Mouse (Mus musculus) neural tube, embryonic 14.5 days (tissue): ENCODE results near the gene Tmem132a. TPM values are rescaled to one million over a fixed set of nuclear protein-coding genes. Genes with fewer than 3 reads are reported as not detected.

Source experiments
- ATAC-seq: fragments of 200-750 bp; cut with Nextera tagmentation; 2 replicates; pipeline ENCODE4 v1.8.0; 2017; ENCODE audit warnings: low read depth, mild to moderate bottlenecking, moderate TSS enrichment, moderate library complexity
- H3K27ac ChIP-seq: fragments of 300-500 bp; sonication (generic); 2 replicates; pipeline ENCODE4 v1.5.1; 2014; ENCODE audit warnings: low read depth, mild to moderate bottlenecking, control low read depth, low read length, moderate library complexity, mixed read lengths
- H3K27me3 ChIP-seq: fragments of 300-500 bp; sonication (generic); 2 replicates; pipeline ENCODE4 v1.6.1; 2014; ENCODE audit warnings: low read length; ENCODE audit not compliant: control insufficient read depth, insufficient read depth
- H3K36me3 ChIP-seq: fragments of 300-500 bp; sonication (generic); 2 replicates; pipeline ENCODE4 v1.6.1; 2014; ENCODE audit warnings: low read length, mixed read lengths; ENCODE audit not compliant: control insufficient read depth, insufficient read depth
- H3K4me1 ChIP-seq: fragments of 300-500 bp; sonication (generic); 2 replicates; pipeline ENCODE4 v1.6.1; 2014; ENCODE audit warnings: low read length; ENCODE audit not compliant: control insufficient read depth, insufficient read depth
- H3K4me2 ChIP-seq: fragments of 300-500 bp; sonication (generic); 2 replicates; pipeline ENCODE4 v1.6.1; 2014; ENCODE audit warnings: mild to moderate bottlenecking, low read depth, low read length, control low read depth
- H3K4me3 ChIP-seq: fragments of 300-500 bp; sonication (generic); 2 replicates; pipeline ENCODE4 v1.5.1; 2014; ENCODE audit warnings: low read depth, low read length, control low read depth, mixed read lengths
- H3K9ac ChIP-seq: fragments of 300-500 bp; sonication (generic); replicated peaks from 2 replicates; pipeline ENCODE4 v1.6.1; 2014; ENCODE audit warnings: low read depth, mild to moderate bottlenecking, control low read depth, low read length, mixed read lengths
- H3K9me3 ChIP-seq: fragments of 300-500 bp; sonication (generic); 2 replicates; pipeline ENCODE4 v1.6.1; 2016; ENCODE audit warnings: low read length; ENCODE audit not compliant: control insufficient read depth
- WGBS: fragments of 180-500 bp; shearing (Covaris S2); extraction: QIAGEN DNeasy Blood & Tissue Kit; methylation state at CpG from one replicate; pipeline ENCODE4 v1.1.7; 2014; 5-methylcytosine and 5-hydroxymethylcytosine counted together
- polyA plus RNA-seq: library from polyadenylated mRNA; unstranded; fragments of >200 nt; fragmentation: Nextera tagmentation; extraction: Ambion mirVana; gene quantifications from 2 replicates; pipeline ENCODE4 v1.2.1, GENCODE M21; 2014

The Tmem132a gene
- polyA plus RNA-seq, 1 experiment from 2014 or later, result 132 TPM

- no peak overlapping the region for H3K9ac ChIP-seq
- H3K4me3 ChIP-seq, result no peak overlapping the region
- no peaks in the 10 kb centered on the region for H3K27me3 ChIP-seq
- no peaks in the 10 kb centered on the region for H3K9me3 ChIP-seq
- no peak overlapping the region for H3K4me2 ChIP-seq
- H3K27ac ChIP-seq, result no peak overlapping the region
- H3K36me3 ChIP-seq, result no peaks in the 10 kb centered on the region
- H3K4me1 ChIP-seq, result no peaks in the 10 kb centered on the region
- WGBS, result 92% methylated on average over 6 of the region's 6 CpGs
- ATAC-seq, result no peak
These were observed 58.3 kb downstream of the Tmem132a start for GRCm38 (mm10) chr19:10811471-10811870.

GRCm38 (mm10) chr19:10810176-10810492 is 59.6 kb downstream of the Tmem132a start:
- 63% methylated on average over 4 of the region's 4 CpGs for WGBS
- Histone ChIP-seq H3K4me3 (no peak overlapping the region), H3K4me2 (no peak overlapping the region), H3K36me3 (no peaks in the 10 kb centered on the region), H3K27me3 (no peaks in the 10 kb centered on the region), H3K9me3 (no peaks in the 10 kb centered on the region), H3K4me1 (no peaks in the 10 kb centered on the region), H3K27ac (no peak overlapping the region), H3K9ac (no peak overlapping the region)
- no peak; the same call in 1 of the 2 replicates for ATAC-seq

GRCm38 (mm10) chr19:10809428-10810175 is 60.1 kb downstream of the Tmem132a start:
- H3K9ac ChIP-seq, result no peak overlapping the region
- 79% methylated on average over 11 of the region's 11 CpGs for WGBS
- H3K4me1 ChIP-seq, result no peaks in the 10 kb centered on the region
- no peak; the same call in 1 of the 2 replicates for ATAC-seq
- no peak overlapping the region for H3K4me2 ChIP-seq
- no peaks in the 10 kb centered on the region for H3K9me3 ChIP-seq
- no peaks in the 10 kb centered on the region for H3K27me3 ChIP-seq
- H3K4me3 ChIP-seq, result no peak overlapping the region
- no peaks in the 10 kb centered on the region for H3K36me3 ChIP-seq
- no peak overlapping the region for H3K27ac ChIP-seq

GRCm38 (mm10) chr19:10808524-10809233 is 61.1 kb downstream of the Tmem132a start:
- H3K4me1 ChIP-seq, result no peaks in the 10 kb centered on the region
- no peaks in the 10 kb centered on the region for H3K9me3 ChIP-seq
- no peak overlapping the region for H3K27ac ChIP-seq
- no peaks in the 10 kb centered on the region for H3K27me3 ChIP-seq
- no peak overlapping the region for H3K4me3 ChIP-seq
- 91% methylated on average over 12 of the region's 12 CpGs for WGBS
- H3K36me3 ChIP-seq, result no peaks in the 10 kb centered on the region
- no peak overlapping the region for H3K9ac ChIP-seq
- no peak for ATAC-seq
- no peak overlapping the region for H3K4me2 ChIP-seq

Other genes with a start within 250 kb of the Tmem132a start
- 1.2 and 1.7 TPM in 2 replicates for gene Vwce, start 235.7 kb downstream of the Tmem132a start, polyA plus RNA-seq
- not detected in 2 replicates for gene Pga5, start 191.9 kb downstream of the Tmem132a start, polyA plus RNA-seq
- 23.1 and 31.1 TPM in 2 replicates for gene Vps37c, start 181.2 kb downstream of the Tmem132a start, polyA plus RNA-seq
- gene Cd5, start 130.9 kb downstream of the Tmem132a start, polyA plus RNA-seq, result 0.44 TPM in 1 of 2 replicates, not detected in the other
- not detected in 2 replicates for gene Cd6, start 39.9 kb downstream of the Tmem132a start, polyA plus RNA-seq
- gene Slc15a3, start 30.2 kb downstream of the Tmem132a start, polyA plus RNA-seq, result 0.36 and 0.52 TPM in 2 replicates
- 36.3 and 39.1 TPM in 2 replicates for gene Tmem109, start 12.1 kb upstream of the Tmem132a start, polyA plus RNA-seq
- 37.6 and 48.8 TPM in 2 replicates for gene Prpf19, start 25.3 kb upstream of the Tmem132a start, polyA plus RNA-seq
- not detected in 2 replicates for gene Zp1, start 50.7 kb upstream of the Tmem132a start, polyA plus RNA-seq
- 0.10 and 0.11 TPM in 2 replicates for gene Ptgdr2, start 67.2 kb upstream of the Tmem132a start, polyA plus RNA-seq
- gene Ccdc86, start 79.3 kb upstream of the Tmem132a start, polyA plus RNA-seq, result 9.8 and 11.6 TPM in 2 replicates
- not detected in 2 replicates for gene Ms4a10, start 104.7 kb upstream of the Tmem132a start, polyA plus RNA-seq
- gene Ms4a15, start 123.3 kb upstream of the Tmem132a start, polyA plus RNA-seq, result not detected in 2 replicates
- gene Ms4a18, start 148.1 kb upstream of the Tmem132a start, polyA plus RNA-seq, result not detected in 2 replicates
- not detected in 2 replicates for gene Ms4a8a, start 211.2 kb upstream of the Tmem132a start, polyA plus RNA-seq